Mouse (Mus musculus) liver, embryonic 16.5 days (tissue): ENCODE measurements around the gene Ring1. TPM values are rescaled to one million over a fixed set of nuclear protein-coding genes. Genes with fewer than 3 reads are reported as not detected.

Source experiments
- ATAC-seq: fragments of 200-750 bp; cut with Nextera tagmentation; 2 replicates; pipeline ENCODE4 v1.8.0; 2017; ENCODE audit warnings: low read depth, mild to moderate bottlenecking, moderate number of reproducible peaks, moderate library complexity
- H3K27ac ChIP-seq: fragments of 300-500 bp; sonication (generic); 2 replicates; pipeline ENCODE4 v1.5.1; 2014; ENCODE audit warnings: mild to moderate bottlenecking, low read length
- H3K27me3 ChIP-seq: fragments of 300-500 bp; sonication (generic); 2 replicates; pipeline ENCODE4 v1.6.1; 2014; ENCODE audit warnings: low read depth, low read length, mixed read lengths; ENCODE audit not compliant: control insufficient read depth, insufficient read depth
- H3K36me3 ChIP-seq: fragments of 300-500 bp; sonication (generic); 2 replicates; pipeline ENCODE4 v1.6.1; 2014; ENCODE audit warnings: mild to moderate bottlenecking; ENCODE audit not compliant: control insufficient read depth, insufficient read depth
- H3K4me1 ChIP-seq: fragments of 300-500 bp; sonication (generic); 2 replicates; pipeline ENCODE4 v1.6.1; 2014; ENCODE audit warnings: low read depth, low read length, mixed read lengths; ENCODE audit not compliant: control insufficient read depth
- H3K4me2 ChIP-seq: fragments of 300-500 bp; sonication (generic); 2 replicates; pipeline ENCODE4 v1.6.1; 2014; ENCODE audit warnings: low read depth, low read length, mixed read lengths
- H3K4me3 ChIP-seq: fragments of 300-500 bp; sonication (generic); 2 replicates; pipeline ENCODE4 v1.5.1; 2014; ENCODE audit warnings: low read depth, mild to moderate bottlenecking, low read length
- H3K9ac ChIP-seq: fragments of 300-500 bp; sonication (generic); 2 replicates; pipeline ENCODE4 v1.6.1; 2014; ENCODE audit warnings: low read depth, low read length
- H3K9me3 ChIP-seq: fragments of 300-500 bp; sonication (generic); replicated peaks from 2 replicates; pipeline ENCODE4 v1.6.1; 2016; ENCODE audit warnings: low read length; ENCODE audit not compliant: control insufficient read depth
- WGBS: fragments of 180-500 bp; shearing (Covaris S2); extraction: QIAGEN DNeasy Blood & Tissue Kit; methylation state at CpG from one replicate; pipeline ENCODE4 v1.1.7; 2014; ENCODE audit not compliant: insufficient replicate concordance; 5-methylcytosine and 5-hydroxymethylcytosine counted together
- polyA plus RNA-seq: library from polyadenylated mRNA; unstranded; fragments of >200 nt; fragmentation: Nextera tagmentation; extraction: Ambion mirVana; gene quantifications from 2 replicates; pipeline ENCODE4 v1.2.1, GENCODE M21; 2015

Ring1 gene
- polyA plus RNA-seq, 1 experiment from 2014 or later = 4.0 TPM

DNA sequence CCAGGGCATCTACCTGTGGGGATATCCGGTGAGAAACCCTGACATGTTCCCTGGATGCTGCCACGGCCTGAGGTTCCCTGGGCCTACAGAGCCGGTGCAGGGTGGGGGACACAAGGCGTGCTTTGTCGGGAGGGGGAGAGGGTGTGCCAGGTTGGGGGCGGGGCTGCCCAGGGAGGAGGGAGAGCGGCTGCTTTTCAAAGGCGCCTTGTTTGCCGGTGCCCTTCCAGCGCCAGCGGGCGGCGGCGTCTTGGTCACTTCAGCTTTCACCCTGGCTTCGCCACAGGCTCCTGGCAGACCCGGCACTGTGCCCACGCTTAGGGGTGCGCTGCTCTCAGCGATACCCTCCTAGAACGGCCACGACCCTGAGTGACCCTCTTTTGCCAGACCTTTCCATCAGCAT is 14.0 kb upstream of the Ring1 start:
- 27% methylated on average over 21 of the region's 21 CpGs for WGBS
- Histone ChIP-seq H3K9me3 (no peaks in the 10 kb centered on the region), H3K9ac (no peak overlapping the region), H3K4me1 (peaks cover 14% of the 10 kb centered on the region), H3K36me3 (peaks cover 18% of the 10 kb centered on the region), H3K27me3 (peaks cover 16% of the 10 kb centered on the region), H3K4me2 (peak overlapping the region; percentile 2; the same call in 1 of the 2 replicates), H3K27ac (no peak overlapping the region), H3K4me3 (no peak overlapping the region)
- no peak for ATAC-seq

DNA sequence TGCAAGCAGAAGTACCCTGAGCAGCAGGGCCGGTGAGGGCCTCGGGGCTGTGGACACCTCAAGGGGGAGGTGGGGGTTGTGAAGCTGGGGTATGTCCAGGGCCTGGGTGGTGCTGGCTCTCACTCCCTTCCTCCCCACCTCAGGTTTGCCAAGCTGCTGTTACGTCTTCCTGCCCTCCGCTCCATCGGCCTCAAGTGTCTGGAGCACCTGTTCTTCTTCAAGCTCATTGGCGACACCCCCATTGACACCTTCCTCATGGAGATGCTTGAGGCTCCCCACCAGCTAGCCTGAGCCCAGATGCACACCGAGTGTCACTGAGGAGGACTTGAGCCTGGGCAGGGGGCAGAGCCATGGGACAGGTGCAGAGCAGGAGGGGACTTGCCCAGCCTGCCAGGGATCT is 12.8 kb upstream of the Ring1 start:
- Histone ChIP-seq H3K9me3 (no peaks in the 10 kb centered on the region), H3K27me3 (peaks cover 16% of the 10 kb centered on the region), H3K36me3 (peaks cover 18% of the 10 kb centered on the region), H3K4me3 (no peak overlapping the region), H3K4me1 (peaks cover 24% of the 10 kb centered on the region), H3K27ac (no peak overlapping the region), H3K9ac (no peak overlapping the region), H3K4me2 (no peak overlapping the region)
- WGBS = 83% methylated on average over 7 of the region's 7 CpGs
- no peak for ATAC-seq

DNA sequence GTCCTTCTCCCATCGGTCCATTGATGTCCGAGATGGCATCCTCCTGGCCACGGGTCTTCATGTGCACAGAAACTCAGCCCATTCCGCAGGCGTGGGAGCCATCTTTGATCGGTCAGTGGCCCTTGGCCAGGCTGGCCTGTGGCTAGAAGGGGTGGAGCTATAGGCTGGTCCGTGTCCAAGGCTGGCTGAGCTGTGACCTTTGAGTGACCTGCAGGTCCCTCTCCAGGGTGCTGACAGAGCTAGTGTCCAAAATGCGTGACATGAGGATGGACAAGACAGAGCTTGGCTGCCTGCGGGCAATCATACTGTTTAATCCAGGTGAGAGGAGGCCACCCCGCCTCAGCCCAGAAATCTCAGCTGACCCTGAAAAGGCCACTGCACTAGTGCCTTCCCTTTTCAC is 12.2 kb upstream of the Ring1 start:
- peaks cover 24% of the 10 kb centered on the region for H3K4me1 ChIP-seq
- ATAC-seq = no peak
- H3K9ac ChIP-seq = no peak overlapping the region
- 72% methylated on average over 10 of the region's 10 CpGs for WGBS
- no peaks in the 10 kb centered on the region for H3K9me3 ChIP-seq
- no peak overlapping the region for H3K4me3 ChIP-seq
- H3K27ac ChIP-seq = no peak overlapping the region
- H3K36me3 ChIP-seq = peaks cover 18% of the 10 kb centered on the region
- peaks cover 16% of the 10 kb centered on the region for H3K27me3 ChIP-seq
- H3K4me2 ChIP-seq = no peak overlapping the region

DNA sequence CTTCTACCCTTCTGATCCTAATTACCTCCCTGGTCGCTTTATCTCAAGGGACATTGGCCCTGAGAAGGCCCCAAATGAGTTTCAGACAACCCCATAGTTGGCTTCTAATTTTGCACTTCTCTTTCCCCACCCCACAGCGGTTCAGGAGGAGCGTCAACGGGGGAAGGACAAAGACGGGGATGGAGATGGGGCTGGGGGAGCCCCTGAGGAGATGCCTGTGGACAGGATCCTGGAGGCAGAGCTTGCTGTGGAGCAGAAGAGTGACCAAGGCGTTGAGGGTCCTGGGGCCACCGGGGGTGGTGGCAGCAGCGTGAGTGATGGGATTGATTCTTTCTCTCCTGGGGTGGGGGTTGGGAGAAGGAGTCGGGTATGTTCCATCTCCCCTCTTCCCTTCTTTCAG is 11.0 kb upstream of the Ring1 start:
- peaks cover 18% of the 10 kb centered on the region for H3K36me3 ChIP-seq

DNA sequence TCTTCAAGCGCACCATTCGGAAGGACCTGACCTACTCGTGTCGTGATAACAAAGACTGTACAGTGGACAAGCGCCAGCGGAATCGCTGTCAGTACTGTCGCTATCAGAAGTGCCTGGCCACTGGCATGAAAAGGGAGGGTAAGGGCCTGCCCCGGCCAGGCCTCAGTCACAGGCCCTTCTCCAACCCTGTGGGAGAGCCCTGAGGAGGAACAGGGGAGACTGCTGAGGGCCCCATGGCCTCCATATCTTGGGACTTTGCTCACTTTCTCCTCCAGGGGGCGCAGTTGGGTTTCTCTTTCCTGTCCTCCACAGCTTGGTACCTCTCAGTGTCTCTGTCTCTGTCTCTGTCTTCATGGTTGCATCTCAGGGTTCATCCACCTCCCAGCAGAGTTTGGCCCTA is 9.6 kb upstream of the Ring1 start:
- Histone ChIP-seq H3K27ac (no peak overlapping the region), H3K36me3 (peaks cover 28% of the 10 kb centered on the region), H3K4me2 (no peak overlapping the region), H3K27me3 (peaks cover under 1% of the 10 kb centered on the region; the same call in 1 of the 2 replicates), H3K9ac (no peak overlapping the region), H3K9me3 (no peaks in the 10 kb centered on the region), H3K4me1 (peaks cover 40% of the 10 kb centered on the region), H3K4me3 (no peak overlapping the region)
- WGBS = 71% methylated on average over 10 of the region's 10 CpGs
- ATAC-seq = no peak

More for the DNA sequence above, 11.0 kb upstream of the Ring1 start:
- 87% methylated on average over 9 of the region's 9 CpGs for WGBS
- Histone ChIP-seq H3K27ac (no peak overlapping the region), H3K4me1 (peaks cover 28% of the 10 kb centered on the region), H3K9ac (no peak overlapping the region), H3K9me3 (no peaks in the 10 kb centered on the region), H3K27me3 (peaks cover 12% of the 10 kb centered on the region), H3K4me2 (no peak overlapping the region), H3K4me3 (no peak overlapping the region)
- ATAC-seq = no peak

DNA sequence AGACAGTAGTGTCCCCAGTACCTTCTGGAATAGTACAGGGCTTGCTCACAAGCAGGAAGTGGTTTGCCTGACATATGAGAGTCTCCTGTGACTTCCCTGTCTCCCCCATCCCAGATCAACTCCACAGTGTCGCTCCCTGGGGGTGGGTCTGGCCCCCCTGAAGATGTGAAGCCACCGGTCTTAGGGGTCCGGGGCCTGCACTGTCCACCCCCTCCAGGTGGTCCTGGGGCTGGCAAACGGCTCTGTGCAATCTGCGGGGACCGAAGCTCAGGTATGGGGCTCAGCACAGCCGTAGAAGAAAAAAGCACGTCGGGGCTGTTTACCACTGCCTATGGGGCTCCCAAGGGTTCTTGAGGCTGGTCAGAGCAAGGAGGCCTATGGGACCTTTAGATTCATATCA is 9.0 kb upstream of the Ring1 start:
- Histone ChIP-seq H3K4me2 (0 out of 2 replicates have a peak overlapping the region, but pooled peaks have one; percentile 87), H3K4me3 (no peak overlapping the region; the same call in 1 of the 2 replicates), H3K36me3 (peaks cover 33% of the 10 kb centered on the region), H3K27me3 (no peaks in the 10 kb centered on the region; the same call in 1 of the 2 replicates), H3K9me3 (no peaks in the 10 kb centered on the region), H3K4me1 (peaks cover 36% of the 10 kb centered on the region), H3K27ac (no peak overlapping the region), H3K9ac (no peak overlapping the region)
- ATAC-seq = no peak
- WGBS = 84% methylated on average over 9 of the region's 9 CpGs

DNA sequence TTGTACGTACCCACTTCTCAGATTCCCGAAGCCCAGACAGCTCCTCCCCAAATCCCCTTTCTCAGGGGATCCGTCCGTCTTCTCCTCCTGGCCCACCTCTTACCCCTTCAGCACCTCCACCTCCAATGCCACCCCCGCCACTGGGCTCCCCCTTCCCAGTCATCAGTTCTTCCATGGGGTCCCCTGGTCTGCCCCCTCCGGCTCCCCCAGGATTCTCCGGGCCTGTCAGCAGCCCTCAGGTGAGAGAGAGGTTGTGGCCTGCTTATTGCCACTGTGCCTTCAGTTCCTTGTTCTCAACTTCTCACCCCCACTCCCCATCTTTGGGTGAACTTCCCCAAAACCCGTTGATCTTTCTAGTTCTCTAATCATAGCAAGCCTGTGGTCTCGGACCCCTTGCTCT is 8.3 kb upstream of the Ring1 start:
- WGBS = 14% methylated on average over 9 of the region's 9 CpGs
- peak overlapping the region; percentile 87 for H3K4me2 ChIP-seq
- peaks cover 39% of the 10 kb centered on the region for H3K4me1 ChIP-seq
- ATAC-seq = no peak
- H3K9ac ChIP-seq = peak overlapping the region; percentile 97
- H3K27me3 ChIP-seq = no peaks in the 10 kb centered on the region
- no peaks in the 10 kb centered on the region for H3K9me3 ChIP-seq
- peak overlapping the region; percentile 97 for H3K4me3 ChIP-seq
- peak overlapping the region; percentile 97 for H3K27ac ChIP-seq
- H3K36me3 ChIP-seq = peaks cover 33% of the 10 kb centered on the region

DNA sequence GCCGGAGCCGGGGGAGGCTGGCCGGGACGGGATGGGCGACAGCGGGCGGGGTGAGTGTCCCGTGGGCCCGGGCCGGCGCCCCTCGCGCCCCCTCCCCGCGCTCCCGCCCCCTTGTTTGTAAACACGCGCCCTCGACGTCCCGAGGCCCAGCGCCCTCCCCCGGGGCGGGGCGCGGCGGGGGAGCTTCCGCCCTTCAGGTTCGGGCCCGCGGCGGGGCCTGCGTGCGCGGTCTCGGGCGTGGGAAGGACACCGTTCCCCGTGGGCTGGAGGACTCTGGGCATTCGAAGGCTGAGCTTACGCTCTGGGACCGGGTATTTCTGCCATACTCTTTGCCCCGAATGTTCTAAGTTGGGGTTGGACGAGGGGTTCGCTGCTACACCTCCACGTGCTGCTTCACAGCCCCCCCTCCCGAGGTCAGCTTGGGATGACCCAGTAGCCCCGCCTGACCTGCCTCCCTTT is 7.7 kb upstream of the Ring1 start:
- peaks cover 43% of the 10 kb centered on the region for H3K4me1 ChIP-seq
- ATAC-seq = peak; percentile 41
- WGBS = under 1% methylated on average over 45 of the region's 48 CpGs
- H3K4me2 ChIP-seq = peak overlapping the region; percentile 87
- peak overlapping the region; percentile 97 for H3K27ac ChIP-seq
- H3K27me3 ChIP-seq = no peaks in the 10 kb centered on the region
- peaks cover 26% of the 10 kb centered on the region for H3K36me3 ChIP-seq
- H3K9me3 ChIP-seq = no peaks in the 10 kb centered on the region
- H3K4me3 ChIP-seq = peak overlapping the region; percentile 97
- H3K9ac ChIP-seq = peak overlapping the region; percentile 97

DNA sequence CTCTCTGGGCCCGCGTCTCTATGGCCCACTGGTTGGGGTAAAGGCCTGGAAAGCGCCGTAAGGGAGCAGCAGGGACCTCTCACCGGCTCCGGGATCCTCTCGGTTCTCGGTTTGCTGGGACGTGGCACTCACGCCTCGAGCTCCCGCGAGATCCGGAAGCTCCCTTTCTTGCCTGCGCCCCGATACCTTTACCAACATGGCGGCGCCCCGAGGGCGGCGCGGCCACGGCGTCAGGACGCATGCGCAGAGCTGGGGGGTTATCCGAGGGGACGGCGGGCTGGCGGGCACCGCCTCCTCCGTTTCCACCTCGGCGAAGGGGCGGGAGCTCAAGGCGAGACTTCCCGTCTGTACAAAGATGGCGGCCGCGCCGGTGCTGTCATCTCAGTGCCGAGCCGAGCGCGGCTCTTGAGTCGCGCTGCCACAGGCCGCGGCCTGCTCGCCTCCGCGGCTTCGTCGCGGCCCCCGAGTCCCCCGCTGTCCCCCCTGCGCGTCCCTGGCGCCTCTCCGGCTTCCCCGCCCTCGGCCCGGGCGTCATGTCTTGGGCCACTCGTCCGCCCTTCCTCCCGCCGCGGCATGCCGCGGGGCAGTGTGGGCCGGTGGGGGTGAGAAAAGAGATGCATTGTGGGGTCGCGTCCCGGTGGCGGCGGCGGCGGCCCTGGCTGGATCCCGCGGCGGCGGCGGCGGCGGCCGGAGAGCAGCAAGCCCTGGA is 7.1 kb upstream of the Ring1 start, which contains the start of the genes Slc39a7 and Rxrb:
Gene Slc39a7 (minus strand): TSS at position 218 of the 709 bp plus-strand sequence.
Gene Rxrb (plus strand): TSS at position 348 of the 709 bp plus-strand sequence.
- no peaks in the 10 kb centered on the region for H3K27me3 ChIP-seq

More for the DNA sequence above, 7.1 kb upstream of the Ring1 start, which contains the start of the genes Slc39a7 and Rxrb:
- Histone ChIP-seq H3K9me3 (no peaks in the 10 kb centered on the region), H3K4me1 (peaks cover 48% of the 10 kb centered on the region), H3K9ac (peak within 1 kb of the TSS; percentile 97), H3K36me3 (peaks cover 24% of the 10 kb centered on the region), H3K4me3 (peak within 1 kb of the TSS; percentile 97), H3K27ac (peak within 1 kb of the TSS; percentile 97), H3K4me2 (peak within 1 kb of the TSS; percentile 87)
- WGBS = under 1% methylated on average over 75 of the region's 88 CpGs
- ATAC-seq = peak; percentile 74
